Mouse (Mus musculus) left cerebral cortex, adult 2 months (tissue): Measurements from ENCODE around the gene Hoxd13. TPM values are rescaled to one million over a fixed set of nuclear protein-coding genes. Genes with fewer than 3 reads are reported as not detected.

ENCODE experiments used
- DNase-seq, 2 experiments: peaks; one replicate each; pipeline ENCODE4 v3.0.0; 2021 to 2022; ENCODE audit warnings: low spot score in 2 of 2, mixed read lengths in 1 of 2; ENCODE audit errors: extremely low spot score in 1 of 2
- H3K27ac ChIP-seq: fragments of 200-600 bp; 2 replicates; pipeline ENCODE4 v1.8.1; 2022
- H3K4me3 ChIP-seq: fragments of 200-600 bp; 2 replicates; pipeline ENCODE4 v1.8.1; 2022
- CTCF ChIP-seq: fragments of 200-600 bp; IDR thresholded peaks from 2 replicates; pipeline ENCODE4 v1.8.1; 2022; ENCODE audit warnings: antibody characterized with exemption, mild to moderate bottlenecking, moderate library complexity
- intact Hi-C: fragments of 180-260 bp; cut with DNase I; formaldehyde crosslinking; loops from one replicate; pipeline ENCODE4 v1.15.1; 2025
- total RNA-seq, 2 experiments: library from RNA; stranded (reverse); gene quantifications; 2 replicates each; pipeline ENCODE4 v1.2.3; 2021

Gene Hoxd13
- total RNA-seq, 2 experiments from 2014 or later, result not detected

DNA sequence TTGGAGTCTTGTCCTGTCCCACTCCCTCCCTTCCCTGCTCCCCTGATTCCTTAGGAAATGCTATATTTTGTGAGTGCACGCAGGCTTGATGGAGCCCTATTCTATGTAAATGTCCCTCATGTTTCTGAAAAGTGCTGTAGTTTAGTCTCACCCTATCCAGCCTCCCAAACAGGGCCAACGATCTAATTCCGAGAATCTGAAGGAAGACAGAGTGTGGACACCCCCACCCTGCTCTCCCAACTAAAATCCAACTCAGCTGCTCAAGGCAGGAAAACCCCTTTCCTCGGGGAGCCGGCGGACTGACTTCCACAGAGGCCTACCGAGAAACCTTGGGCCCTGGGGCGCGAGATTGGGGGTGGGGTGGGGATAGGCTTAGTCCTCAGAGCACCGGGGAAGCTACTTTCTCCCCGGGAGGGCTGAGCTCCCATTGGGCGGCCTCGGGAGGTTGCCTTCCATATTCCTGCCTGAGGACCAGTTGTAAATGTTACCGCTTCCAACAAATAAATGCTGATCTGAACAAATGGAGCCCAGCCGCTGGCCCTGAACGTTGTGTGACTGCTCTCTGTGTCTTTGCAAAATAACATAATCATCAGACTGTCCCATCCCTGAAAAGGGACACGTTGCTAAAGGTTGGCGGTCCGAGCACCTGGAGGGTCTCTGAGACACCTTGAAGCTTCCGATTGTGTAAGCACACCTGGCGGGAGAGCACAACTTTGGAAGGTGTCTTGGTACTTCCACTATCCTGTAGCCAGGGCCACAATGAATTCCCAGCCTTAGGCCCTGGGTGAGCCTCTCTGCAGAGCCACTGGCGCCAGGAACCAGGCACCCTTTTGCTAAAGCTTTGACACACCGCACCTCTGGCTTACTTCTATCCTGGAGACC lies 31.8 kb downstream of the Hoxd13 start:
- Histone ChIP-seq H3K27ac (no peak overlapping the region), H3K4me3 (no peak overlapping the region)
- DNase-seq, result no peak
- no peak for TF ChIP-seq CTCF
- intact Hi-C loops, result loop anchor here (5.0 to 10.0 kb wide), 6 partner anchors 262 to 1425 kb away; partner anchors contain the start of gene Sp9

DNA sequence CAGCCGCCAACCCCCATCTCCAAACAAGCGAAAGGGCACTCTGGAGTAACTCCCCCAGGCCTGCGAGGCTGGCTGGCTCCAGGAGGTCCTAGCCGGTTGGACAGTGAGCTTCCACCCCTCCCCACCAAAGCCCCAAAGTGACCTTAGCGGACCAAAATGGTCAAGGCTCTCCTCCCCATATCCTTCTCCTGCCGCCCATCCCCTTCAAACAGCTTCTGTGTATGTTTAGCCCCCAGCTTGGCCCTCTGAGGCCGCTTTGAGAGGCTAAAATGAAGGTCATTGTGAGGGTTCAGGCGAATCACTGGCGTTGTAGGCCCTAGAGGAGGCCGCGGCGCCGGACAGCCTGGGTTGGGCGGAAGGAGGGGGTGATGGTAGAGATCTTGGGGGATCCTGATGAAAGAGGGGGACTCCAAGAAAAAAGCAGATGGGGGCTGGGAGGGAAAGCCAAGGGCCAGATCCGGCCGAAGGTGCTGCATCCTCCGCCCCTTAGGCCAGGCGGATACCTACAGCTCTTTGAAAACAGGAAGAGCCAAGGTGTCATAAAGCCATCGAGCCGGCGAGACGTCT lies 32.5 kb downstream of the Hoxd13 start:
- TF ChIP-seq CTCF, result no peak
- Histone ChIP-seq H3K27ac (no peak overlapping the region), H3K4me3 (no peak overlapping the region)
- intact Hi-C loops, result loop anchor here (5.0 to 10.0 kb wide), 5 partner anchors 262 to 724 kb away; no protein-coding TSS in a partner anchor
- DNase-seq, result no peak

DNA sequence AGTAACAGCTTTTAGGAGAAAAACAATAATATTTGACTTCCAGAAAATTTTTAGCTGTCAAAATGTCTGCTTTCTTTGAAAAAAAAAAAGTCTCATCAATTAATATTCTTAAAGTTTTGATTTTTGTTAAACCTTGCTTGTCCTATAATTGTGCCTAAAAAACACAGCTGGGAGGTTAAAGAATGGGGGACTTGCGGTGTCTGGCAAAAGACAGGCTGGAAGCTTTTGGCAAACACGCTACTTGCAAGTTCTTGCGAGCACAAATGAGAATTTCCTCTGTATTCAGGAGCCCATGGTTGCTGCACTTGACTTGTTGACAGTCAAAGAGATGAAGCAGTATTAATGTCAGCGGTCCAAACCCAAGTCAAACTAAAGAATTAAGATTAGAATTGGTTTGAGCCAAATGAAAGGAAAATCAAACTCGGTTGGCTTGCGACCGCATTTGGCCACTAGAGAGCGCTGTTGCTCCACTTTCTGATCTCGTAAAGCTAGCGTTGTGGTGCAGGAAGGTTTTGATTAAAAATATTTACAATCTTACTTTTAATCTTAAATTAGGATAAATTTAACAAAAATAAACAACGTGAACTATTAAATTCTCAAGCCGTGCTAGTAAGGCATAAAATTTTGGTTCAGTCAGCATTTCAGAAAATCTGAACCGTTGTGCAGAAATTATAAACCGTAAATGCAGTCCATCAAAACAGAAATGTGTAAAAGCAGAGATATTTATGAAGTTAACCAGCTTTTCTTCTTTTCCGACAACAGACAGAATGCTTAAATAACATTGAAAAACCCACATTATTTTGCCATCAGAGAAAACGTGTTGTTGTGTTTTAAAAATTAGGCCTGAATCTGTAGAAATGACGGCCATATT lies 34.1 kb downstream of the Hoxd13 start:
- Histone ChIP-seq H3K4me3 (no peak overlapping the region), H3K27ac (no peak overlapping the region)
- peak; percentile 93 for TF ChIP-seq CTCF
- intact Hi-C loops, result loop anchor here (1.0 to 10.0 kb wide), 7 partner anchors 260 to 888 kb away; no protein-coding TSS in a partner anchor
- DNase-seq, result peak; percentile 69 to 83

DNA sequence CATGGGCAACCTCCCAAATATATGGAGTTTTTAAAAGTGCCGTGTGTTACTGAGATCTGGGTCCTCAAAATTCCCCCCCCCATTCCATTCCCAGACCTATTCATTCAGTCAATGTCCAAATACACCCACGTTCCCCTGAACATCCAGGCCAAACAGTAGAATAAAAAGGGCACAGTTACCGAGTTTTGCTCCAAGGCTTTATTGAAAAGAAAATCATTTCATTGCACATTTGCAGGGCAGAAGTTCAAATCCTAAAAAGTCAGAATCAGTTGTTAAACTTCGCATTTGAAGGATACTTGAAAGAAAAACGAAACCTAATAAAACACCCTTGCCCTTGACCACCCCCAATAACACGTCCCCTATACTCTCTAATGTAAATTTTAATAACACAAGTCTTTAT lies 34.7 kb downstream of the Hoxd13 start:
- no peak overlapping the region for H3K27ac ChIP-seq
- no peak for DNase-seq
- TF ChIP-seq CTCF, result no peak
- no peak overlapping the region for H3K4me3 ChIP-seq
- intact Hi-C loops, result loop anchor here (1.0 to 10.0 kb wide), 7 partner anchors 259 to 887 kb away; no protein-coding TSS in a partner anchor

DNA sequence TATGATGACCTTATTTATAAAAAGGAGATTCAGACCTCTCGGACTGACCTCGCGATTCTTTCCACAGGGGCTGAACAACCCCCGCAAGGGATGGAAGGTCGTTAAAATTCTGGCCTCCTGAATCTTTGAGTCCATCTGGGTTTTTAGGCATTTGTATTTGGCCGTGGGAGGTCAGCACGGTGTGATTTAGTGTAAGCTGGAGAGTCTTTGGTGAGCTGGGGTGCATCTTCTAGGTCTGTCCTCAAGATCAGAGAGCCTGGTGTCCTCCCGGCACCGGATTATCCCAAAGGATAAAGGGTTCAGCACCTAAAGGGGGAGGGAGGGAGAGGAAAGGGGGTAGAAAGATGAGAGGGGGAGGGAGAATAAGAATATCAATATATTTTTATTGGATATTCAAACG lies 35.2 kb downstream of the Hoxd13 start:
- H3K4me3 ChIP-seq, result no peak overlapping the region
- H3K27ac ChIP-seq, result no peak overlapping the region
- no peak for TF ChIP-seq CTCF
- intact Hi-C loops, result loop anchor here (2.0 to 10.0 kb wide), 6 partner anchors 259 to 721 kb away; no protein-coding TSS in a partner anchor
- no peak for DNase-seq

DNA sequence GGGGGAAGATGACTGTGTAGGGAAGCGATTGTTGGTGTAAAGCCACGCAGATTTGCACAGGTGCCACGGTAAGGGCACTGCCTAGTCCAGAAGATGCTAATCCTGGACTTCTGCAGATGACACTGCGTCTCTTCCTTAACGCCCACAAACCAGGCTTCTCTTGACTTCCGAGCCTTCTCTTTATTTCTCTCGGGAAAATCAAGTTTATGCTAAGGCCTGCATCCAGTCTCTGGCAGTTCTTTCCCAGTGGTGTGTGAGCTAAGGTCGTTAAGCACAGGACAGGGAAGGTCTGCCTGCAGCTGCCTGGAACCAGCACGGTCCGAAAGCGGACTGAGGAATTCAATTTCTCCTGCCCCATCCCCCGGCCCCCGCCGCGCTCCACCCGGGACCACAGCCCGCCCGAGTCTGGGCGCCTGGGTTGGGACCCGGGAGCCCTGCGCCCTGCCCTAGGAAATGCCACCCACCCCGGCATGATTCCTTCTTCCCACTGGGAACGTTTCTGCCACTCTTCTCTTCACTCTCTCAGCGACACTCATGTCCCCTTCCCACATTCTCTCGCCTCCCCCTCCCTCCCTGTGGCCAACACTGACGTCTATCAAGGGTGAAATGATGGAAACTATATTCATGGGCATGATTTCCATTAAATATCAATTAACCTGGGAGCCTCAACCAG lies 35.7 kb downstream of the Hoxd13 start:
- intact Hi-C loops, result loop anchor here (2.0 to 10.0 kb wide), 6 partner anchors 258 to 721 kb away; no protein-coding TSS in a partner anchor

DNA sequence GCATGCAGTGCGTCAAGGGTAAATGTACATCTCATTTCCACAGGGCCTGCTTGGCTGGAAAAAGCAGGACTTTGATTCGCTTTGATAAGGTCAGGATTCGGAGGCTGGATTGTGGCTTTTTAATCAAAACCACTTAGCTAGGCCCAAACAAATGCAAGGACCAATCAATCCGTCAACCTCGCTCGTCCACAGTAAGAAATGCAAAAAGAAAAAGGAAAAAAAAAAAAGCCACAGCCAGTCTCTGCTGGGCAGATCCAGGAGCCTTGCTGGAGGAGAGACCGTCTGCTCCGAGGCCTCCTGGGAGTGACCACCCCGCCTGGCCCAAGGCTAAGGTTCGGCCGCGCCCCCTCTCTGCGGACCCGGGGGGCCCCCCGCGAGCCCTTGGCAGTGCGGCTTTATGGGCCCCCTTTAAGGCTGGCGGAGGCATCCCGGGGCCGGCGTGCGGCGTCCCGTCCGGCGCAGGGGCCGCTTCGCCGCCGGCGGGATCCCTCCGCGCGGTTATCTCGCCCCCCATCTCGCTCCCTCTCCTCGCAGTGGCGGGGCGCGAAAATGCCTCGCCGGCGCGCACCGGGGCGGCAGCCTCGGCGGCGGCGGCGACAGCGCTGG lies 36.4 kb downstream of the Hoxd13 start, which contains the start of gene Hoxd8:
TSS of gene Hoxd8 (plus strand) at position 223 of the 606 bp plus-strand sequence.
- no peak for TF ChIP-seq CTCF
- no peak within 1 kb of the TSS for H3K4me3 ChIP-seq
- no peak for DNase-seq
- intact Hi-C loops, result loop anchor here (5.0 to 10.0 kb wide), 5 partner anchors 258 to 720 kb away; no protein-coding TSS in a partner anchor
- H3K27ac ChIP-seq, result no peak within 1 kb of the TSS

More for the DNA sequence above, 35.7 kb downstream of the Hoxd13 start:
- no peak for DNase-seq
- no peak for TF ChIP-seq CTCF
- no peak overlapping the region for H3K27ac ChIP-seq
- H3K4me3 ChIP-seq, result no peak overlapping the region

DNA sequence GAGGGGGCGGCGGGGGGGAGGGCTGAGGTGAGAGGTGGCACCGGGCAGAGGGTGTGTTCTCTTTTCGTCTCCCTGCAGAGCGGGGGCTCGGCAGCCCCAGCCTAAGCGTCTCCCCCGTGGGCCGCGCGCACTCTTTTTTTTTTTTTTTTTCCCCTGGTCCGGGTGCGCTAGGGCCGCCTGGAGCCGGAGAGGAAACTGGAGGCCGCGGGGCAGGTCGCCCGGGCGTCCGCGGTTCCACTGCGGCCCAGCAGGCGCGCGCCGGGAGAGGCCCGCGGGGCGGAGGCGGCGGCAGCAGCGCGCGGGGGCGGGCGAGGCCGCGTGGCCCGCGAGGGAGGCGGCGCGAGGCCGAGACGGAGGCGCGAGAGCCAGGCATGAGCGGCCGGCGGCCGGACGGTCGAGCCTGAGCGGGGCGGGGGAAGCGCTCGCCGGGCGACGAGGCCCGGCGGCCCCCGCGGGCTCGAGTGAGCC lies 36.9 kb downstream of the Hoxd13 start:
- DNase-seq, result no peak
- H3K27ac ChIP-seq, result no peak overlapping the region
- intact Hi-C loops, result loop anchor here (5.0 to 10.0 kb wide), 6 partner anchors 37 to 720 kb away; no protein-coding TSS in a partner anchor
- no peak overlapping the region for H3K4me3 ChIP-seq
- no peak for TF ChIP-seq CTCF

DNA sequence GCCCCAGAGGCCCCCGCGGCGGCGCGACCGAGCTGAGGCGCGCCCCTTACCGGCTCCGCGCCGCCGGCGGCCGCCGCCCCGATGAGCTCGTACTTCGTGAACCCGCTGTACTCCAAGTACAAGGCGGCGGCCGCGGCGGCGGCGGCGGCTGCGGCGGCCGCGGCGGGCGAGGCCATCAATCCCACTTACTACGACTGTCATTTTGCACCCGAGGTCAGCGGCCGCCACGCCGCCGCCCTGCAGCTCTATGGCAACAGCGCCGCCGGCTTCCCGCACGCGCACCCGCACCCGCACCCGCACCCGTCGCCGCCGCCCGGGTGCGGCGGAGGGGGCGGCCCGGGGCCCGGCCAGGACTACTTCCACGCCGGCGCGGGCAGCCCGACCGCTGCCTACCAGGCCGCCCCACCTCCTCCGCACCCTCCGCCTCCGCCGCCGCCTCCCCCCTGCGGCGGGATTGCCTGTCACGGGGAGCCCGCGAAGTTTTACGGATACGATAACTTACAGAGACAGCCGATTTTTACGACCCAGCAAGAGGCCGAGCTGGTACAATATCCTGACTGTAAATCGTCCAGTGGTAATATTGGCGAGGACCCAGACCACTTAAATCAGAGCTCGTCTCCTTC lies 37.5 kb downstream of the Hoxd13 start:
- TF ChIP-seq CTCF, result no peak
- DNase-seq, result no peak
- no peak overlapping the region for H3K4me3 ChIP-seq
- no peak overlapping the region for H3K27ac ChIP-seq
- intact Hi-C loops, result loop anchor here (5.0 to 10.0 kb wide), 2 partner anchors 37 to 719 kb away; no protein-coding TSS in a partner anchor
